Mouse (Mus musculus): ENCODE data around the gene Wsb2.

DNA sequence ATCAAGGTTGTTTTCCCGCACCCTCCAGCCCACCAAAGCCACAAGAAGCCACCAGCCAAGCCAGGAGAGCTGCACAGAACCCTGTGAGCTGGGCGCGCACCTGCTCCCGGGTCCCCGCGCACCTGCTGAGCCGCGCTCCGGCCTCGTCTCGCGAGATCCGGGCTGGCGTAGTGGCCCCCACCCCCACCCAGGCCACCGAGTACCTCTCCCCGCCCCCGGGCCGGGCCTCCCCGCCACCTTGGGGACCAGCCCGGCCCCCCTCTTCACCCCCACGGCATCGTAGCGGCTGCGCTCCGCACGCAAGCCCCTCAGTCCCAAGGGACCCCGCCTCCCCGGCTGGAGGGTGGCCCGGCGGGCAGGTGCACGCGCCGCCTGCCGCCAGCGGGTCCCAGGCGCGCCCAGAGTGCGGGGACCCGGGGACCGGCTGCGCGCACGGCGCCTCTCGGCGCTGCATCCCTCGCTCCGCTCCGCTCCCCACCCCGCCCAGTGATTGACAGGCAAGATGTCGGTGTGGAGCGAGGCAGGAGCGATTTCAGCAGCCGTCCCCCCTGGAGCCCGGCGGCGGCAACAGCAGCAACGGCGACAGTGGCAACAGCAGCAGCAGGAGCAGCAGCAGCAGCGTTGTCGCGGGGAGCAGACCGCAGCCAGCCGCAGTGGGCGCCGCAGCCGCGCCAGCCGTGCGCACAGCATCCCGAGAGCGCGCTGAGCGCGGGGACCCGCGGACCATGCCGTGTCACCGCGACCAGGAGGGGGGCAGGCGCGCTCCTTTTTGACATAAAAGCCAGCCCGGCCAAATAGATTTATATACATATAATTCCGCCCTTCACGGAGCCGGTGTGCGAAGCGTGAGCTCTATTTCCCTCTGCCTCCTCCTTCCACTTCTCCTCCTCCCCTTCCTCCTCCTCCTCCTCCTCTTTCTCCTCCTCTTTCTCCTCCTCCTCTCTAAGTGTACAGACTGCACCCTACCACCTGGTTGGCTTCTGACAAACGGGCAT, 56.7 kb downstream of the Wsb2 start, which contains the start of gene Ksr2:
- TF ChIP-seq CTCF (IDR thresholded peaks at IDR 0.05; ENCODE audit: extremely low read depth, insufficient read depth, low read length): no peak
- peak; percentile 78 for TF ChIP-seq POLR2A (IDR thresholded peaks at IDR 0.05; ENCODE audit: extremely low read depth, insufficient read depth, low read length)

Measured in cortical plate, adult 2 months (tissue).